Mouse (Mus musculus): ENCODE measurements around the gene Pecam1. TPM values are rescaled to one million over a fixed set of nuclear protein-coding genes. Genes with fewer than 3 reads are reported as not detected.

Gene Pecam1
- polyA plus RNA-seq, 1 experiment from 2014 or later: 23.6 TPM

DNA sequence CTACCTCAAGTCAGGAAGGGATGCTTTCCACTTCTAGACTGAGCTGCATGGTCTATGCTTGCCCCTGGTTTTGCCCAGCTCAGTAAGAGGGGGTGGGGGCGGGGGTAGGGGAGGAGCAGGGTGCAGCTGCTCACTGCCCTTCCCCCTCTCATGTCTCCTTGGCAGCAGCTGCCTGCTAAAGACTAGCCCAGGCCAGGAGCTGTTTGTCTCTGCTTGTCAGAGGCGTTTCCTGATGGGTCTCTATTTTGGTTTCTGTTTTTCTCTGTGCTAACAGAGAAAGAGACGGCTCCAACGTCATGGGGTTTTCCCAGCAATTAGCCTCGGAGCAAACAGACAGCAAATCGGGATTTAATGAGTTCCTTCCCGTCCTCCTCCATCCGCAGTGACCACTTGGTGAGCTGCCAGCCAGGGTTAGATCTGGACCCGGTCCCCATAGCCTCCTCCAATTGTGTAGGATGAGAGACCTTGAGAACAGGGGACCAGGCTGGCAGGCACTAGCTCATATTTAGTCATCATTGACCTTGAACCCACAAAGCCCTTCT is 75.7 kb downstream of the Pecam1 start:
- Histone ChIP-seq H3K4me1 (replicated peaks) (peaks cover 27% of the 10 kb centered on the region), H3K27ac (peak overlapping the region; percentile 67), H3K4me2 (peak overlapping the region; percentile 39), H3K27me3 (no peaks in the 10 kb centered on the region; the same call in 1 of the 2 replicates), H3K4me3 (replicated peaks) (no peak overlapping the region), H3K9me3 (no peaks in the 10 kb centered on the region), H3K36me3 (no peaks in the 10 kb centered on the region), H3K9ac (replicated peaks) (no peak overlapping the region)
- ATAC-seq (ENCODE audit: insufficient number of reproducible peaks, insufficient read depth, low FRiP score, low TSS enrichment, low read depth): peak; percentile 29; the same call in 1 of the 2 replicates
- 2% methylated on average over 9 of the region's 9 CpGs for WGBS

DNA sequence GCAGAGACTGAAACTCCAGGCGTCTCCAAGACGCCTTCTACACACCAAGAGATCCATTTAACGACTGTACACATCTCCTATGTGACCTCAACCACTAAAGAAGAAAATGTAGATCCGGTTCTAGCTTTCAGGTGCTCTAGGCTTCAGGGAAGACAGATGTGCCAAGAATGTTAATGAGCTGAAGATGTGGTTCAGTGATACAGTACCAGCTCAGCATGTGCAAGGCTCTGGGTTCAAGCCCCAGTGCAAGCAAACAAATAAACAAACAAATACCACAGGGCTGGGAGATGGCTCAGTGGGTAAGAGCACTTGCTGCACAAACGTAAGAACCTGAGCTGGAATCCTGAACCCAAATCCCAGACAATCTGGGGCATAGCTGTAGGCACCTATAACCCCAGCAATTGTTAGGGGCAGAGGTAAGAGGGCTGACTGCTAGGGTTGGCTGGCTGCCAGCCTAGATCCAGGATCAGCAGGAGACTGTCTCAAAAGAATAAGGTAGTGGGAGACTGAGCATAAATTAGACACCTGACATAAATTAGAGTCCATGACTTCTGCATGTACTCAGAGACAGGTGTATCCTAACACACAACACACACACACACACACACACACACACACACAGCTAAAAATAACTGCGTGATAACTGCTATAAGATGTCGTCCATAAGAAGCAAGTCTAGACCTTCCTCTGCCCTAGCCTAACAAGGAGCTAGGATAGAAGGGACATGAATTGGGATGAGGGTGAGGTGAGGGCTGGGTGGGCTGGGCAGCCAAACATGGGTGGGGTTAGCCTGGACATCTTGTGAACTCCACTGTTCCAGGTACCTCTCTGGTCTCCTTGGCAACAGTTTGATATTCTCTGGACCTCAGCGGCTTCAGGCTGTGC is 76.5 kb downstream of the Pecam1 start:
- Histone ChIP-seq H3K4me1 (replicated peaks) (peaks cover 29% of the 10 kb centered on the region), H3K36me3 (no peaks in the 10 kb centered on the region), H3K4me3 (replicated peaks) (no peak overlapping the region), H3K27me3 (no peaks in the 10 kb centered on the region; the same call in 1 of the 2 replicates), H3K27ac (0 out of 2 replicates have a peak overlapping the region, but pooled peaks have one; percentile 67), H3K9me3 (no peaks in the 10 kb centered on the region), H3K9ac (replicated peaks) (no peak overlapping the region), H3K4me2 (peak overlapping the region; percentile 39)
- 63% methylated on average over 8 of the region's 8 CpGs for WGBS
- ATAC-seq (ENCODE audit: insufficient number of reproducible peaks, insufficient read depth, low FRiP score, low TSS enrichment, low read depth): no peak

GRCm38 (mm10) chr11:106672919-106673505 is 77.4 kb downstream of the Pecam1 start:
- Histone ChIP-seq H3K27ac (no peak overlapping the region), H3K27me3 (no peaks in the 10 kb centered on the region; the same call in 1 of the 2 replicates), H3K36me3 (no peaks in the 10 kb centered on the region), H3K9ac (replicated peaks) (no peak overlapping the region), H3K4me1 (replicated peaks) (peaks cover 29% of the 10 kb centered on the region), H3K4me2 (no peak overlapping the region), H3K9me3 (no peaks in the 10 kb centered on the region), H3K4me3 (replicated peaks) (no peak overlapping the region)
- WGBS: 85% methylated on average over 5 of the region's 5 CpGs
- no peak for ATAC-seq (ENCODE audit: insufficient number of reproducible peaks, insufficient read depth, low FRiP score, low TSS enrichment, low read depth)

DNA sequence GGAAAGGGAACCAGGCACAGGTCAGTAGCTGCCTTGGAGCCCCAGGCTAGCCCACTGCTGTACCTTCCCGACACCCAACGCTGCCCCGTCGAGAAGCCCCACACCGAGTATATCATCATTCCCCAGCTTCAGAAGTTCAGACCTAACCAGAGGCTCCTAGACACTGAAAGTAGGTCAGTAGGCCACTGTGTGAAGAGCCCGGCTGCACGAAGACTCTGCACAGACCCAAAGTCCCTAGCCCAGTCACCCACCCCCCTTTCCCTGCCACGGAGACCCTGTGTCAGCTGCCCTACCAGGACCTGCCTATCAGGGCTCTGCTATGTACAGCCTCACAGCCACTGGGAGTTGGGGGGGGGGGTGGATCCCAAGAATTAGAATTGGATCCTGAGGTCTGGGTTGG is 78.6 kb downstream of the Pecam1 start:
- no peak overlapping the region for H3K27ac ChIP-seq
- H3K9ac ChIP-seq (replicated peaks): no peak overlapping the region
- H3K4me3 ChIP-seq (replicated peaks): no peak overlapping the region
- H3K27me3 ChIP-seq: no peaks in the 10 kb centered on the region; the same call in 1 of the 2 replicates
- no peak for ATAC-seq (ENCODE audit: insufficient number of reproducible peaks, insufficient read depth, low FRiP score, low TSS enrichment, low read depth)
- 92% methylated on average over 8 of the region's 8 CpGs for WGBS
- H3K4me1 ChIP-seq (replicated peaks): peaks cover 29% of the 10 kb centered on the region
- H3K4me2 ChIP-seq: no peak overlapping the region
- no peaks in the 10 kb centered on the region for H3K36me3 ChIP-seq
- H3K9me3 ChIP-seq: no peaks in the 10 kb centered on the region

GRCm38 (mm10) chr11:106670951-106671478 is 79.4 kb downstream of the Pecam1 start:
- ATAC-seq (ENCODE audit: insufficient number of reproducible peaks, insufficient read depth, low FRiP score, low TSS enrichment, low read depth): no peak
- Histone ChIP-seq H3K9ac (replicated peaks) (no peak overlapping the region), H3K27ac (no peak overlapping the region), H3K4me3 (replicated peaks) (no peak overlapping the region), H3K4me1 (replicated peaks) (peaks cover 29% of the 10 kb centered on the region), H3K36me3 (no peaks in the 10 kb centered on the region), H3K4me2 (no peak overlapping the region), H3K27me3 (no peaks in the 10 kb centered on the region; the same call in 1 of the 2 replicates), H3K9me3 (no peaks in the 10 kb centered on the region)
- WGBS: 63% methylated on average over 4 of the region's 4 CpGs

- no peaks in the 10 kb centered on the region for H3K27me3 ChIP-seq
- H3K4me1 ChIP-seq (replicated peaks): peaks cover 27% of the 10 kb centered on the region
- no peak overlapping the region for H3K4me2 ChIP-seq
- H3K9me3 ChIP-seq: no peaks in the 10 kb centered on the region
- H3K9ac ChIP-seq (replicated peaks): 0 out of 2 replicates have a peak overlapping the region, but pooled peaks have one; percentile 18
- H3K4me3 ChIP-seq (replicated peaks): no peak overlapping the region
- 68% methylated on average over 3 of the region's 3 CpGs for WGBS
- H3K27ac ChIP-seq: no peak overlapping the region
- no peaks in the 10 kb centered on the region for H3K36me3 ChIP-seq
- no peak for ATAC-seq (ENCODE audit: insufficient number of reproducible peaks, insufficient read depth, low FRiP score, low TSS enrichment, low read depth)
Measured at GRCm38 (mm10) chr11:106670266-106670665, 80.2 kb downstream of the Pecam1 start.

DNA sequence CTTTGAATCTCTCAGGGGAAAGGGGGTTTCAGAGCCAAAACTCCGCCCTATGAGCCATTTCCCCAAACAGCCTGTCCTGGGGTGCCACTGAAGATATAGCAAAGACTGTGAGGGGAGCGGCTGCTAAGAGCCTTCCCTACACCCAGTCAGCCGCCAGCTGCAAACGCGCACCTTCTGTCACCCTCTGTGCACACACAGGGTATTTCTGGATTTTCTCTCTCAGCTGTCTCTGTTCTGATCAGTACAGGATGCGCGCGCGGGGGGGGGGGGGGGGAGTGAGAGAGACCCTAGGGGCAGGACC is 80.6 kb downstream of the Pecam1 start:
- peaks cover 22% of the 10 kb centered on the region for H3K4me1 ChIP-seq (replicated peaks)
- H3K27me3 ChIP-seq: no peaks in the 10 kb centered on the region
- no peak for ATAC-seq (ENCODE audit: insufficient number of reproducible peaks, insufficient read depth, low FRiP score, low TSS enrichment, low read depth)
- no peak overlapping the region for H3K27ac ChIP-seq
- H3K9ac ChIP-seq (replicated peaks): 0 out of 2 replicates have a peak overlapping the region, but pooled peaks have one; percentile 18
- no peak overlapping the region for H3K4me3 ChIP-seq (replicated peaks)
- no peak overlapping the region for H3K4me2 ChIP-seq
- H3K9me3 ChIP-seq: no peaks in the 10 kb centered on the region
- 20% methylated on average over 8 of the region's 9 CpGs for WGBS
- H3K36me3 ChIP-seq: no peaks in the 10 kb centered on the region

DNA sequence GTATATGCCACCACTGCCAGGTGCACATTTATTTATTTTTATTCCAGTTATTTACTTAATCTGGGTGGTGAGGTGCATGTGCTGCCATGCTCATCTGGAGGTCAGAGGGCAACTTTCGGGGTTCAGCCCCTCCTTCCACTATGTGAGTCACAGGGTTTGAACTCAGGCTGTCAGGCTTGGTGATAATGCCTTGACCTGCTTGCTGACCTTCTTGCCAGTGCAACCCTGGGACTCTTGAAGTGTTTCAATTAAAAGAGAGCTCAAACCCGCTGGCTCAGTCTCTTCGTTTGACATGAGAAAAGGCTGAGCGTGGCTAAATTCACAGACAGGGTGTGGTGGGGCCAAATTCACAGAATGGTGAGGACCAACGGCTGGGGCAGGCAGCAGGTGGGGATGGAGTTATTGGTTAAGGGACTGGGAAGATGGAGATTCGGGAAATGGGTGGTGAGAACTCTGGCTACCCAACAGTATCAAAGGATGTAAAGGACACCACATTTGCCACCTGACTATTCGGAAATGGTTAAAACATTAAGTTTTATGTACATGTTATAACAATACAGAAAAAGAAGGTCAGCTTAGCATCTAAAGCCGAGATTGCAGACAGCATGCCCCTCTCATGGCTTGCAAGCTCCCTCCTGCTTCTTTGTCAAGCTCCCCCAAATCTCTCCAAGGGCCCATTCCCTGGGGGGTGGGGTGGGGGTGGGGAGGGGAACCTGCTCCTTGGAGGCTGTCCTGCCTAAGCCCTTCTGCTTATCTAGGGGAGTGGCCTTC is 81.1 kb downstream of the Pecam1 start:
- no peaks in the 10 kb centered on the region for H3K36me3 ChIP-seq
- ATAC-seq (ENCODE audit: insufficient number of reproducible peaks, insufficient read depth, low FRiP score, low TSS enrichment, low read depth): no peak
- 39% methylated on average over 8 of the region's 8 CpGs for WGBS

DNA sequence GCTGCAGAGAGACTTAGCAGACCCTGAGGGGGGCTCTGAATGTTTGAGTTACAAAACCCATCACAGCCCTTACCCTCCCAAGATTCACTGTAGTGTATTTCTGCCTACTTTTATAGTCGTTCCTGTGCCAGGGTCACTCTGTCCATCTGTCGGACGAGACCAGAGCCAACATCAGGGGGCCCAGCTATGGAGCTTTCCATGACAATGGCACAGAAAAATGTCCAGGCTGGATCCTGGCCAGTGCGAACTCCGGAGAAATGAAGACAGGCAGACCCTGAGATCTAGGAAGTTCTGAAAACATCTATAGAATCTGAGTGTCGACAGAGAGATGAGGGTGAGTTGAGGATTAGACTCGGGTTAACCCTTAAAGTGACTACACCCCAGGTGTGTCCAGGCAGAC is 82.1 kb downstream of the Pecam1 start:
- Histone ChIP-seq H3K36me3 (no peaks in the 10 kb centered on the region), H3K9me3 (no peaks in the 10 kb centered on the region), H3K4me3 (replicated peaks) (no peak overlapping the region), H3K27me3 (no peaks in the 10 kb centered on the region), H3K4me2 (no peak overlapping the region), H3K4me1 (replicated peaks) (peaks cover 8% of the 10 kb centered on the region), H3K9ac (replicated peaks) (no peak overlapping the region), H3K27ac (no peak overlapping the region)
- ATAC-seq (ENCODE audit: insufficient number of reproducible peaks, insufficient read depth, low FRiP score, low TSS enrichment, low read depth): no peak
- 82% methylated on average over 7 of the region's 7 CpGs for WGBS

More for the DNA sequence above, 81.1 kb downstream of the Pecam1 start:
- Histone ChIP-seq H3K27me3 (no peaks in the 10 kb centered on the region), H3K4me3 (replicated peaks) (no peak overlapping the region), H3K4me1 (replicated peaks) (peaks cover 17% of the 10 kb centered on the region), H3K4me2 (no peak overlapping the region), H3K9me3 (no peaks in the 10 kb centered on the region), H3K9ac (replicated peaks) (no peak overlapping the region), H3K27ac (no peak overlapping the region)

- no peak for ATAC-seq (ENCODE audit: insufficient number of reproducible peaks, insufficient read depth, low FRiP score, low TSS enrichment, low read depth)
- Histone ChIP-seq H3K4me2 (no peak overlapping the region), H3K4me1 (replicated peaks) (peaks cover 8% of the 10 kb centered on the region), H3K36me3 (no peaks in the 10 kb centered on the region), H3K27me3 (no peaks in the 10 kb centered on the region), H3K4me3 (replicated peaks) (no peak overlapping the region), H3K9me3 (no peaks in the 10 kb centered on the region), H3K9ac (replicated peaks) (no peak overlapping the region), H3K27ac (no peak overlapping the region)
- WGBS: 85% methylated on average over 11 of the region's 11 CpGs
Measured at GRCm38 (mm10) chr11:106667855-106668254, 82.6 kb downstream of the Pecam1 start.
